Mouse (Mus musculus) heart, adult 2 months (tissue): ENCODE data around the gene Slc44a3. TPM values are rescaled to one million over a fixed set of nuclear protein-coding genes. Genes with fewer than 3 reads are reported as not detected.
A peak's percentile ranks its signal among the peaks of the same experiment; 100 is the strongest.

Experiments used
- DNase-seq, 2 experiments: peaks; one replicate each; pipeline ENCODE4 v3.0.0; 2021
- H3K27ac ChIP-seq: fragments of 200-600 bp; 2 replicates; pipeline ENCODE4 v1.8.1; 2022
- H3K27me3 ChIP-seq: fragments of 200-500 bp; 2 replicates; pipeline ENCODE4 v1.6.1; 2012; ENCODE audit warnings: mild to moderate bottlenecking, low read length, inconsistent platforms, mixed read lengths; ENCODE audit not compliant: control insufficient read depth, insufficient read depth
- H3K36me3 ChIP-seq: fragments of 200-500 bp; 2 replicates; pipeline ENCODE4 v1.6.1; 2012; ENCODE audit warnings: low read length, inconsistent platforms; ENCODE audit not compliant: control insufficient read depth, insufficient read depth
- H3K4me1 ChIP-seq: fragments of 200-500 bp; 2 replicates; pipeline ENCODE4 v1.6.1; 2011; ENCODE audit warnings: low read length; ENCODE audit not compliant: control insufficient read depth, insufficient read depth
- H3K4me3 ChIP-seq: fragments of 200-600 bp; 2 replicates; pipeline ENCODE4 v1.8.1; 2022
- H3K79me2 ChIP-seq: fragments of 200-500 bp; replicated peaks from 2 replicates; pipeline ENCODE4 v1.6.1; 2012; ENCODE audit warnings: mild to moderate bottlenecking, inconsistent platforms, low read length, moderate library complexity, mixed read lengths; ENCODE audit not compliant: control insufficient read depth, insufficient read depth
- H3K9ac ChIP-seq: fragments of 200-500 bp; 2 replicates; pipeline ENCODE4 v1.6.1; 2012; ENCODE audit warnings: low read depth, mild to moderate bottlenecking, control low read depth, inconsistent platforms, low read length, mixed read lengths
- CTCF ChIP-seq: fragments of 200-600 bp; IDR thresholded peaks from 2 replicates; pipeline ENCODE4 v1.8.1; 2022; ENCODE audit warnings: antibody characterized with exemption, mild to moderate bottlenecking, moderate library complexity
- EP300 ChIP-seq: fragments of 200-500 bp; IDR thresholded peaks from 2 replicates; pipeline ENCODE4 v1.6.1; 2011; ENCODE audit warnings: low read depth, low read length, control low read depth; ENCODE audit not compliant: insufficient read depth
- POLR2A ChIP-seq: fragments of 200-500 bp; IDR thresholded peaks from 2 replicates; pipeline ENCODE4 v1.6.1; 2011; ENCODE audit warnings: mild to moderate bottlenecking, low read depth, low read length, control low read depth; ENCODE audit not compliant: insufficient read depth
- whole genome bisulfite sequencing: fragments of 180-500 bp; shearing (Covaris S2); methylation state at CpG from one replicate; pipeline ENCODE4 v1.1.7; 2018; 5-methylcytosine and 5-hydroxymethylcytosine counted together
- intact Hi-C: fragments of 180-260 bp; cut with DNase I; formaldehyde crosslinking; loops from one replicate; pipeline ENCODE4 v1.15.1; 2025
- polyA plus RNA-seq: library from polyadenylated mRNA; depleted of rRNA; stranded (reverse); fragments of >200 nt; gene quantifications from 2 replicates; pipeline ENCODE4 v1.2.3, GENCODE M21; 2012
- total RNA-seq, 2 experiments: library from RNA; stranded (reverse); gene quantifications; 2 replicates each; pipeline ENCODE4 v1.2.3; 2021

Gene Slc44a3
- total and polyA plus RNA-seq, 3 experiments = 1.1 TPM; not detected in 2

DNA sequence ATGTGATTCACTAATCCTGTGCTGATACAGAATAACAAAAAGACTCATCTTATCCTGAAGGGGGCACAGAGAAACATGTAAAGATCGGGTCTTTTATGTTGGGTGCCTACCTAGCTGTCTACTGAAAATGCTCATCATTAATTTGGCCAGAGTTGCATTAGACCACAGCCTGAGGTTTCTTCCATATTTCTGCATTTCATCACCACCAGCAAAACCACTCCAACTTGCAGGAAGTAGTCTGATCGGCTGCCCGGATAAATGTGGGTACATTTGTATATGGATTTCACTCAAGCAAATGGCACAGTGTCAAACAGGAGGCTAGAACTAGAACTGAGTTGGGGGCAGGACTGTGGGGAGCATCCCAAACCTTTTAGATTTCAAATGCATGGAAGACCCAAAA is 11.1 kb downstream of the Slc44a3 start:
- TF ChIP-seq EP300 (no peak), CTCF (no peak), POLR2A (no peak)
- Histone ChIP-seq H3K36me3 (no peaks in the 10 kb centered on the region), H3K27me3 (no peaks in the 10 kb centered on the region), H3K27ac (no peak overlapping the region), H3K4me1 (no peaks in the 10 kb centered on the region), H3K4me3 (no peak overlapping the region), H3K9ac (no peak overlapping the region), H3K79me2 (no peaks in the 10 kb centered on the region)
- no peak for DNase-seq
- WGBS = 70% methylated on average over 3 of the region's 3 CpGs
- intact Hi-C loops = no loop called here

- H3K27me3 ChIP-seq = no peaks in the 10 kb centered on the region
- H3K4me3 ChIP-seq = no peak overlapping the region
- TF ChIP-seq CTCF (no peak), EP300 (no peak), POLR2A (no peak)
- DNase-seq = no peak
- no peaks in the 10 kb centered on the region for H3K79me2 ChIP-seq
- H3K36me3 ChIP-seq = no peaks in the 10 kb centered on the region
- no peak overlapping the region for H3K9ac ChIP-seq
- intact Hi-C loops = no loop called here
- 89% methylated on average over 8 of the region's 8 CpGs for WGBS
- no peaks in the 10 kb centered on the region for H3K4me1 ChIP-seq
- no peak overlapping the region for H3K27ac ChIP-seq
Measured at GRCm38 (mm10) chr3:121517030-121517429, 15.2 kb downstream of the Slc44a3 start.

DNA sequence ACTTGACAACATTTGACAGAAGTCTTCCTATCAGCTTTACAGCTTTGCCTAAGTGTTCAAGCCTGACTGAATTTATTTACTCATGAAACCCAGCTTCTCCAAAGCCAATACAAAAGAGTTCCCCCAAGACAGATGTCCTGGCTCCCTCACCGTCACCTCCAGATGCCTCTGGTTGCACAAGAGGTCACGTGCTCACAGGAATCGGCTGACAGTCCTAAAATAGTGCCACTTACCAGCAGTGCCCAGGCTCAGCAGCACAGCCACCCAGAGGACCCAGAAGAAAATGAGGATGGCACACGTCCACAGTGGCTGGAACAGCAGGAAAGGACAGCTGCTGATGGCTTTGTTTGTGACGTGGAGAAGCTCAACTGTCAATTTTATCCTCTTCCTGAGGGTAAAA is 23.1 kb downstream of the Slc44a3 start:
- peak in 1 of 2 experiments; percentile 61 for DNase-seq
- intact Hi-C loops = no loop called here
- no peak overlapping the region for H3K9ac ChIP-seq
- TF ChIP-seq POLR2A (no peak), EP300 (peak; percentile 92)
- no peaks in the 10 kb centered on the region; the same call in 1 of the 2 replicates for H3K4me1 ChIP-seq
- H3K27me3 ChIP-seq = no peaks in the 10 kb centered on the region
- WGBS = 41% methylated on average over 5 of the region's 5 CpGs
- no peaks in the 10 kb centered on the region for H3K79me2 ChIP-seq
- peak overlapping the region; percentile 17; the same call in 1 of the 2 replicates for H3K27ac ChIP-seq
- H3K4me3 ChIP-seq = no peak overlapping the region
- H3K36me3 ChIP-seq = no peaks in the 10 kb centered on the region

- H3K36me3 ChIP-seq = no peaks in the 10 kb centered on the region
- WGBS = 94% methylated on average over 14 of the region's 14 CpGs
- no peak overlapping the region for H3K4me3 ChIP-seq
- no peak overlapping the region for H3K27ac ChIP-seq
- no peak for DNase-seq
- TF ChIP-seq CTCF = no peak
- no peaks in the 10 kb centered on the region; the same call in 1 of the 2 replicates for H3K4me1 ChIP-seq
- H3K27me3 ChIP-seq = no peaks in the 10 kb centered on the region
- H3K79me2 ChIP-seq = no peaks in the 10 kb centered on the region
- intact Hi-C loops = no loop called here
- H3K9ac ChIP-seq = no peak overlapping the region
Measured at GRCm38 (mm10) chr3:121507678-121508077, 24.5 kb downstream of the Slc44a3 start.

DNA sequence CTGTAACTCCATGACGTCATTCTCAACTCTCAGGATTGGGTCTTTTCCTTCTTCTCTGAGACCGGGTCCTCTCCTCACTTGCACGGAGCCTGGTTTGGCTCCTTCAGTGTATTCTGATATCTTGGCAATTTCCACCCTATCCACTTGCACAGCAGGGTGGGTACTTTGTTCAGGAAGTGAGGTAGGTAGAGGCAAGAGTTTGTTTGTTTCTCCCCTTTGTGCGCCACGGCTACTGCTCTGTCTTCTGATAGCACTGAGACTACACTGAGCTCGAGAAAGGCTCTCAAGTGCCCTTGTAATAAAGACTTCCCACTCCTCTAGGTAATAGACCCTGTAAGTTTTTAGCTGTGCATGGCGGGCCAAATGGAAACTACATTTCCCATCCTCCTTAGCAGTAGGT is 25.4 kb downstream of the Slc44a3 start:
- TF ChIP-seq EP300 (no peak), POLR2A (no peak), CTCF (no peak)
- WGBS = 83% methylated on average over 7 of the region's 7 CpGs
- intact Hi-C loops = no loop called here
- no peak overlapping the region for H3K4me3 ChIP-seq
- no peaks in the 10 kb centered on the region for H3K79me2 ChIP-seq
- no peak for DNase-seq
- H3K9ac ChIP-seq = no peak overlapping the region
- no peaks in the 10 kb centered on the region for H3K36me3 ChIP-seq
- H3K27me3 ChIP-seq = no peaks in the 10 kb centered on the region
- no peak overlapping the region for H3K27ac ChIP-seq
- H3K4me1 ChIP-seq = no peaks in the 10 kb centered on the region; the same call in 1 of the 2 replicates

GRCm38 (mm10) chr3:121506175-121506574 is 26.0 kb downstream of the Slc44a3 start:
- Histone ChIP-seq H3K79me2 (no peaks in the 10 kb centered on the region), H3K4me1 (no peaks in the 10 kb centered on the region; the same call in 1 of the 2 replicates), H3K9ac (no peak overlapping the region), H3K36me3 (no peaks in the 10 kb centered on the region), H3K4me3 (no peak overlapping the region), H3K27ac (no peak overlapping the region), H3K27me3 (no peaks in the 10 kb centered on the region)
- WGBS = 80% methylated on average over 8 of the region's 8 CpGs
- TF ChIP-seq EP300 (no peak), CTCF (no peak), POLR2A (no peak)
- DNase-seq = no peak
- intact Hi-C loops = no loop called here
